Mouse (Mus musculus) cerebellum, adult 8-10 months (tissue): ENCODE measurements around the gene Coro6.

ENCODE experiments used
- DNase-seq: peaks from one replicate; pipeline ENCODE4 v3.0.0; 2022

Coro6 gene

DNA sequence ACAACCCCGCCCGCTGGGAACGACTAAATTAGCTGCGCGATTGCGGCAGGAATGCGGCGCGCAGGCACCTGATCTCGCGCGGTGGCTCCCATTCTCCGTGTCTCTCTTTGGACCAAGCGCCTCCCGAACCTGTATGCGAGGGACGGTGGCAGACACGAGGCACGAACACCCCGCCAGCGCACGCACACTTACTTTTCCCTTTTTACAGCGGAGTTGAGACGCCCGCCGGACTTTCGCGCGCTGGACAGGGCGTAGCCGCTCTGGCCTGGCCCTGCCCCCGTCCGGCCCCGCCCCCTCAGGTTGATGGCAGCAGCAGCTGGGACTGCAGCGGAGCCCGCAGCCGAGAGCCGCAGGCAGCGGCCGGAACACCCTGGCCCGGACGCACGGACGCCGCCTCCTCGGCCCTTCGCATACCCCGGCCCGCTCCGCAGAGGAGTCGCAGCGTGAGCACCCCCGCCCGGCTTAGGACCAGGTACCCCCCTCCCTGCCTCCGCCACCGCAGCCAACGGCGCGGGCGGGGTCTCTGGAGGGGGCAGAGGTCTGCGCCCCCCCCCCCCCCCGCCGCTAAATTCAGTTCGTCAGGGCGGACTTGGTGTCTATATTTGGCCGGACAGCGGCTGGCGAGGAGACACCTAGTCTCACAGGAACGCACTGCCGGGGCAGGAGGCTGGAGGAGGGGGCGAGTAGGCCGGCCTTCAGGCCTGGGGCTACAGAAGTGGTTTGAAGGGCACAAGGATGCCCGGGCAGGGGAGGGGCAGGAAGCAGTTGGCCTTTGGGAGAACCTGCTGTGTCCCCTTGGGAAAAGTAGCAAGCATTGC is at the start of gene Coro6:
Gene Coro6 (plus strand): TSS at position 129 of the 818 bp plus-strand sequence.
- DNase-seq = no peak

DNA sequence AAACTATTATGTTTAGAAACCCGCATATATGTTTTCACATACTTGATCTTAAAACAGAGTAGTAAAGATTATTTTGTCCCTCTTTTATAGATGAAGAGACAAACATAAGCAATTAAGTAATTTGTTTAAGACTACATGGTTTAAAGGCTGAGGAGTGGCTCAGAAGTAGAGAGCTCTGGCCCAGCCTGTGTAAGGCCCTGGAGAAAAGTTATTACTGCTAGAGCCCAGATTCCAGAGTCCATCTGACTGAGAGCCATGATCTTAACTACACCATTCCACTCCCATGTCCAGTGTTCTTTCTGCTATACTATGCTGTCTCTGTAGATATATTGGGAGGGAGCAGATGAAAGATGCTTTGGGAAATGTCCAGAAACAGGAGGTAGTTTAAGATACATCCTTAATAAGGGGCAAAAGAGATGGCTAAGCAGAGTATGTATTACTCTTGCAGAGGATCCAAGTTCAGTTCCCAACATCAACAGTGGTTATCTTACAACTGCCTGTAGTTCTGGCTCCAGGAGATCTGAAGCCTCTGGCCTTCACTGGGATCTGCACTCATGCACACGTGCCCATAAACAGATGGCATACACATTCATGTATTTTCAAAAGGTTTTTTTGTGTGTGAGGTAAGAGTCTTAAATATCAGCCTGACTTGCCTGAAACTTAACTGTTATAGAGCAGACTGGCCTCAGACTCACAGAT is 47.9 kb upstream of the Coro6 start:
- no peak for DNase-seq

DNA sequence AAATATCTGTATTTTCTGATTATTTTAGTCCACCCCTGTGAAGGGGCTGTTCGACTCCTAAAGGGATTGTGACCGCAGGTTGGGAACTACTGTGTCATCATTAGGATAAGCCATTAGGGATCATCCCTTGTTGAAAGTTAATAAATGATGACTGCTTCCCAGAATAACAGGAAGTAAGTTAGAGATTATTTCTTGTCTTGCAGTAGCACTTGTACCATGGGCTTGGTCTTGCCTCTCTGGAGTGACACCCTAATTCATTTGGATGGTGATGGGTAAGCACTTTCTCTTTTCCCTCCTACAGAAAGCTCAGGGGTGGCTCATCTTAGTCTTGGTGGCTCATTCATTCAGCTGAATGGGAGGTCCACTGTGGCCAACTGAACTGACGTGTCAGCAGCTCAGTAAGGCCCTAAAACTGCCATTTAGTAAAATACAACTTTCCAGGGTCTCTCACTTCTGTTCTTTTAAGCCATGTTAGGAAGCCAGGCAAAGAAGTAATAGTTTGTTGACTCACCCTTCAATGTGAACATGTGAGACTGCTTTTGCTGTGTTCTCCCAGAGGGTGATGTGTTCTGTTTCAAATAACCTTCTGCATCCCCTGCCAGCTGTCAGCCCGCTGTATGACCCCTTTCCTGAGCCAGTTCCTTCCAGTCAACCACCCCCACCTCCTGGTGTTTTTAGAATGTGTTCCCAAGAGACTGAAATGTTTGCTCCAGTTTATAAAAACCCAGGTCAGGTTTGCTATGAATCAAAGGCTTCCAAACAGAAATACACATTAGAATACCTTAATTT is 45.8 kb upstream of the Coro6 start:
- DNase-seq = no peak

DNA sequence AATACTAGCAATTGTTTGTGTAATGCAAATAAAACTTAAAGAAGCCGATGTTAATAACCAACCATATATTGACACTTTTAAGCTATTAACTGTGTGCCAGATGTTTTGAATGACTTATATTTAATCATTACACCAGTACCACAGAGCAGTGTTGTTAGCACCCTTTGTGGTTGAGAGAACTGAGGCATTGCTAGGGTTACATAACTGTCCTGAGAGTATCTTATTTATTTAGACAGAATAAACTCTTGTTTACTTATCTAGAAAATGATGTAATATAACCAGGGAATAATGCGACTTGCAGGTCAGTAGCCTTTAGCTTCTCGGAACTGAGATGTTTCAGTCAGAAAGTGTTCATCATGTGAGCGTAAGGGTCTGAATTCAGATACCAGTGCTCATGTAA is 44.2 kb upstream of the Coro6 start:
- DNase-seq = no peak

DNA sequence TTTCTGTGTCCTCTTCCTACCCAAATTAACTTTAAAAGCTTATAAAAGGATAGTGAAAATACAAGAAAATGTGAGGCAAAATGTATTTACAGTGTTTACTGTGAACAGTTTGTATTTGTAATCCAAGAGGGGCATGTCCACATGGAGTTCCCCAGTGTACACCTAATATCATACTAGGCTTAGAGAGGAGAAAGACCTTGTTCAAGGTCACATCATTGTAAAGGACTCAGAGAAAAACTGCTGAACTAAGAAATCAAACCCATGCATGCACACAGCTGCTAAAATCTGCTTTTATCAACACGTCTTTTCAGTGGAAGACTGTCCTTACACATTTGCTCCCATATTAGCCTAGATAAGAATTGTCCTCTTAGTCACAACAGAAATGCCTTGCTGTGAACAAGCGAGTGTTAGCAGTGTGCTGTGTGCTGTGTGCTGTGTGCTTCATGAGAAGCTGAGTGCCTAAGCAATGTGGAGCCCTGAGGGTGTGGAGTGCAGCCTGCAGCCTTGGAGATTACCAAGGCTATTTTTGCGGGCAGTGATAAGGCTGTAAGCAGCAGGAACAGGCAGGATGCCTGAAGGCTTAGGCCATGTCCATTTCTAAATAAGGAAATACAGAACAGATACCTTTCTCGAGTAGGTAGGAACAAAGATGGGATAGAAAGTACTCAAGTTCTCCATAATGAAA is 38.9 kb upstream of the Coro6 start:
- no peak for DNase-seq

DNA sequence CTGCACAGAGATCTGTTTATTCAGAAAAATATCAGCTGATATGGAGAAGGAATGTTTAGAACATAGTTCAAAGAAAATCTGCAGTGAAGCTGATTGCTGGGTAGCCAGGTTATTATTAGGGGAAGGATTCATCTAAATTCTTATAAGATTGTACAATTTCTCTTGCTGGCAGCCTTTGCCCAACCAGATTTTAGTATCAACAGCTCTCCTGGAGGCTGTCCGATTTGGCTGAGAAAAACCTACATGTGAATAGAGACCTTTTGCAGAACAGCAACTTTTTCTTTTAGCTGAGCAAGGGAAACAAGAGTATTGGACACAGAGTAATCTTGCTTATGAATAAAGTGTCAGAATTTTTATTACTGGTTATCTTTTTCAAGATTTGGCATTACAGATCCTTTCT is 33.8 kb upstream of the Coro6 start:
- DNase-seq = no peak

DNA sequence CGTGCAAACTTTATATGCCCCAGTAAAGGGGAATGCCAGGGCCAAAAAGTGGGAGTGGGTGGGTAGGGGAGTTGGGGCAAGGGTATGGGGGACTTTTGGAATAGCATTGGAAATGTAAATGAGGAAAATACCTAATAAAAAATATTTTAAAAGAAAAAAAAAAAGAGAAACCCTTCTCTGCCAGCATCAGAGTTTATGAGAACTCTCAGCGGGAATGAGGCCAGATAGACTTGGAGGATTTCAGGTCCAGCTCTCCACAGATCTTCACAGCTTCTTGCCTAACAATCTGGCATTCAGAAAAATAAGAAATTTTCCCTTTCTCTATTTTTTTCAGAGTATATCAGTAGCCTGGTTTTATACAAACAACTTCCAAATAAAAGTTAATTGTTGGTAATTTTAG is 25.2 kb upstream of the Coro6 start:
- no peak for DNase-seq

DNA sequence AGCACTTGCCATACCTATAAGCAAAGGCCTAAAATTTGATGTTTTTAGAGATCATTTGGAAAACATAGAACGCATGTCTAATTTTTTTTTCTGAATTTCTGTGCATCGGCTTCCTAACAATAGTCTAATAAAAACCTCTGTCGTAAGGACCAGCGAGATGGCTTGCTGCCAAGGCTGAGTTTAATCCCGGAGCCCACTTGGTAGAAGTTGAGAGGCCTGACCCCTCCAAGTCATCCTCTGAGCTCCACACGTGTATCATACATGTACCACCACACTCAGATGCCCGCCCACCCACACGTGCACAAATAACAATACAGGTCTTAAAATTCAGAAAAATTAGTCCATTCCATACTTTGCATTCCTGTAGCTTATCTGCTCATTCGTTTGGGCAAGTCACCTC is 22.1 kb upstream of the Coro6 start:
- DNase-seq = no peak

DNA sequence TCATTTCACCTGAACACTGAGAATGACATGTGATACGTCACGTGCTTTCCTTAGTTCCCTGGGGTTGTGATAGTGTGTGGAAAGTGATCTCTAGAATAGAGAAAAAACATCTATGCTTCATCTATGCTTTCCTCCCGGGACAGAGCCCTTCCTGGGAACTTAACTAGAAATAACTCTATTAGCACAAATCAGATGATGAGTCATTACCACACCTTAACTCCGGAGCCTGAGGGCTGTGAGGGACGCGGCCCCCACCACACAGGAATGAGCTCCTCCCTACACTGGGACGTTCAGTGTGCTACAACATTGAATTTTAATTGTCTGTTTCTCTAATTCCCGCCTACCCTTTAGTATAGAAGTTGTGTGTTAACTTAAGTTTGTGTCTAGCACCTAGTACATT is 21.2 kb upstream of the Coro6 start:
- DNase-seq = no peak

DNA sequence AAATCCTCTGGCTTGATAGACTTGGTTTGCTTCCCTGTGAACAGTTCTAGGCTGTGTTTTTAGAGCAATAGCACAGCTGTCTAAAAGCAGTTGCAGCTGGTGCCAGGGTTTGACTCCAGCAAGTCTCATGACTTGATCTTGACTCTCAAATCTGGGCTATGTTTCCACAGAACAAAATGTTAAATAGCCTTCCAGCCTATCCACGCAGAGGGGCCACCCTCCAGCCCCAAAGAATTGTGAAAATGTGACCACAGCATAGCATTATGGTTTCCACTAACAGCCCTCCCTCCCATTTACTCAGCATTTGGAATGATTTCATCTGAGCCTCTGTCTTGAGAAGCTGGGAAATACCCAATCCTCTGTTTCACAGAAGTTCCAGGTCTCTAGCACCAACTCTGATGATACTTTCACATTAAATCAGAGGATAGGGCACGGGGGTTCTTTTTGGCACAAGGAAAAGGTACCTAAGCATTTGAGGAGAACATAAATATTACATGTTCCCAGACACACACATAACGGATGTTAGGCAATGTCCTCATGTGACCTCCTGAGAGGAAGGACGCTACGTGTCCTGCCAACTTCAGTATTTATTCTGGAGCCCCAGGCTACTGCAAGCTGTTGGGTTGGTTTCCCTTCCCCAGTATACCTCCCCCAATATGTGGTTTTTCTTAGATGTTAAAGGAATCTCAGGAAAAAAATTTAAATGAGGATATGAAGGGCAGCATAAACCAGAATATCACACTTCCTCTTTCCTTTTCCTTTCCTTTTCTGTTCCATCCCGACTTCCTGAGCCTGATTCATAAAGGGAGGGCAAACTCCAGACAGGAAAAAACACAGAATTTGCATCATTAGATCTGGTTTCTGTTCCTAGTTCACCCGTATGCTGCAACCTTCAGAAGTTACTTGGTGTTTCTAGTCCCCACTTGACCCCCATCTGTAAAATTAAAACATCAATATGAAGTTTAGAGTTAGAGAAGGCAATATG is 19.7 kb upstream of the Coro6 start:
- no peak for DNase-seq

DNA sequence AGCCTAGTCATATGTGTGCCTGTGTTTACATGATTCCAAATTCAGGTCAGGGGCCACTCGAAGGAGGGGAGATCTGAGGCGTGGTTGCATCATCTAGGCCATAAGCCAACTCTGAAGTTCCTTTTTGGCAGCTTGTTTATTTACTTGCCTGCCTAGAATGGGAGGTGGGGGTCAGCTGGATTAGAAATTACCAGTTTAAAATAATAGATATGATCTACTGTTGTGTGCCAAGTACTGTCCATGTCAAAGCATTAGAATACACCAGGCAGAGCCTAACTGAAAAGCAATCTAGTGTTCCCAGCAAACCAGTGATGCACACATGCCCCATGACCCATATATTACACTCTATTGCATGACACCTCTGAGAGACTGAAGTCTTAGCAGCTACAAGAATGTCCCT is 17.3 kb upstream of the Coro6 start:
- DNase-seq = no peak

DNA sequence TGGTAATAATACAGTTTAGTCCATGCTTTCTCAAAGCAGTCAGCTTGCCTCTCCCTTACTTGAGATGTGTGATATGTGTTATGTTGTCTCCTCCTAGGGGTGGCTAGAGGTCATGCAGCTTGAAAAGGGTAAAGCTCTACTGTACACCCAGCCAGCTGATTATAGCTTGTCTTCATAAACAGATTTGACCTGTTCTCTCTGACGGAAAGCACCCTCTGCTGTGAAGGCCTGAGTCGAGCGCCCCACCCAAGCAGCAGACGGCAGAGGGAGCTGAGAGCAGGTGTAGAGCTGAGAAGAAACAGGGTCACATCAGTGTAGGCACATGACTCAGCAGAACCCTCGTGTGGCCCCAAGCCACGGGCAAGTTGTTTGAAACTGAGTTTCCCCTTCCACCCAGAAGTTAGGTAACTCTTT is 15.6 kb upstream of the Coro6 start:
- DNase-seq = peak; percentile 47

DNA sequence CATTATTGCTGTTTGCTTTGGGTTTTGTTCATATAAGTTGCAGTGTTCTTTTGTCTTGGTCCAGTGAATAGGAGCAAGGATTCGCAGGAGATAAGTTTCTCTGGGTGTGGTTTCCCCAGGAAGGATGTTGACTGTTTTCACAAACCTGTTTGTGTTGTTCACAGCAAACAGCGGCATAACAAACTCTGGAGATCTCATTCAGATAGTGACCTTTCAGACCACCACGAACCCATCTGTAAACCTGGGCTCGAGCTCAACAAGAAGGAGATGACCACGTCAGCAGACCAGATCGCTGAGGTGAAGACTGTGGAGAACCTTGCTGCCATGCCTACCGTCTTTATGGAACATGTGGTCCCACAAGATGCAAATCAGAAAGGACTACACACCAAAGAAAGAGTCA is 13.0 kb upstream of the Coro6 start:
- DNase-seq = no peak

DNA sequence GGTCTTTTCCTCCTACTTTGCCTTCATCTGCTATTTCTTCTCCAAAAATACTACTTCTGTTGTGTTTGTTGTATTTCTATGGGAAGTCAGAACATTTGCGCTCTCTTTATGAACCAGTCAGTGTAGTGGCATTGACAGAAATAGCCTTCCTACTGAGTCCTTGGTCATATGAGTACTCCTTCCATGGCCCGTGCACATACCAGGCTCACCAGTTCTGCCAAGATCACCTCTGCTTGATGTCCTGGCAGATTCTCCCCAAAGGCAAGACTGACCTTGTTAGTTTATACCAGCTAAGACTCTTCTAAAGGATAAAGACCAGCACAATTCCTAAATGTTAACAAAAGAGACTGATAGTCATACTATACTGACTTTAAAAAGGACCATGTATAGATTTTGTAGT is 10.5 kb upstream of the Coro6 start:
- no peak for DNase-seq

DNA sequence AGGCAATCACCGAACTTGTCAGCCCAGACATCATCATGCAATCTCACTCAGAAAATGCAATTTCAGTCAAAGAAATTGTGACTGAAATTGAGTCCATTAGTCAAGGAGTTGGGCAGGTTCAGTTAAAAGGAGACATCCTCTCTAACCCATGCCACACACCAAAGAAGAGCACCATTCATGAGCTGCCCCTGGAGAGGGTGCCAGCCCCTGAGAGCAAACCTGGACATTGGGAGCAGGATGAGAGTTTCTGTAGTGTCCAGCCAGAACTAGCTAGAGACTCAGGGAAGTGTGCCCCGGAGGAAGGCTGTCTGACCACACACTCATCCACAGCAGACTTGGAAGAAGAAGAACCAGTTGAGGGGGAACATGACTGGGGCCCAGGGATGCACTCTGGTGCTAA is 8.8 kb upstream of the Coro6 start:
- DNase-seq = no peak

DNA sequence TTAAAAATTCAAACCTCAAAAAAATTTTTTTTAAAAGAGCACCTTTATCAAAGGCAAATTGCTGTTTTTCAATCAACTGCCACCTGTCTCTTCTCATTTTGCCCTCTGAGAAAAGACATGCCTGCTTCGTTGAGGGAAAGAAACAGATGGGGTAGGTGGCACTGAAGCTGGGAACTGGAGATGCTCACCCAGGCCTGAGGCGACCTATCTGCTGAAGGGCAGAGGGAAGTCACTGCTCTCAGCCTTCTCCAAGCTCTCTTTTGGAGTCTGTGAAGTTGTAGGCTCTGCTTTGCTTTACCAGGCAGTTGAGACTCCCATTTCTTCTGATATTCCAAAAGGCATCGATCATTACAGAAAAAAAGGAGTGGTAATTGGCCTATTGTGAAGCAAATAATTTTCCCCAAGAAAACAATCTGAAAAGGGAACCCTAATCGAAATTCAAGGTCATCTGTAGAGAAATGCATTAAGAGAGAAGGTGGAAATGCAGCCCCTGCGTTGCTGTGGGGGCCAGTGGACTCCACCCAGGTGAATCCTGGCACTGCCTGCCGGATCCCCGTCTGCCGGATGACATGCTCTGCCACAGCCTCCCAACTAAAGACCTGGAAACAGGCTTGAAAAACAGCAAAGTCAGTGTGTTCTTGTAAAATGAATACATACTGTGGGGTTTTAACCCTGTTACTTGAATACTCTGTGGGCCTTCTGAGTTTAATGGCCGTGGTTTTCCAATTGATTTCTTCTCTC is 6.3 kb upstream of the Coro6 start:
- DNase-seq = no peak

DNA sequence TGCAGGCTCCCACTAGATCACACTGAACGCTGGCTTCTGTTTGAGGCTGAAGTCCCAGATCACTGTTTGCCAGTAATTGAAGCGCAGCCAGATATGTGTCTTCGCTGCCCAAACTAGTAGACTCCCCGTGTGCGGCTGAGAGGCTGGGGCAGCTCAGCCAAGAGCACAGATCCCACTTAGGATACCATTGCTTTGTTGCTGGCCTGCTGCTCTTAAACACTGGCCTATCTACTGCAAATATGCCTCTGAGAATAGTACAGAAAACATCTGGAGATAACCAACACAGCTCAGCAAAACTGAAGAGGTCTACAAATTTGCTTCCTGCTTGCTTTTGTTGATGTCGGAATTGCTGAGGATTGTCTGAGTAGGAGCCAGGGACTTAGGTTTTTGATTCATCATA is 5.3 kb upstream of the Coro6 start:
- no peak for DNase-seq

DNA sequence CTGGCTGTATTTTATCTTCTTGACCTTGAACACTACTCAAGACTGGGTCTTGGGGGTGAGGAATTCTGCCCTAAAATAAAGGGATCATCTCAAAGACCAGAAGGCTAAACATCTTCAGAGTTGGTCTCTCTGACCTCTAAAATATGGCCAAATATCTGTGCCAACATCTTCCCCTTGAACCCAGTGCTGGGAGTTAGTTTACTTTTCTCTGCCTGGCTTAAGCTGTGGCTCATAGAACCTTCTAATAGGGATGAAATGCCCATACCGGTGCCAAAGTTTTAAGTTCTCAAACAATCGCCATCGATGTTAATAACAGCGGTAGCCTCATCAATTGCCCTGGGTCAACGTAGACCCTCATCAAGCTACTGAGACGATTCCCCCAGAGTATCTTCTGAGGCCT is 355 bp upstream of the Coro6 start:
- no peak for DNase-seq

DNA sequence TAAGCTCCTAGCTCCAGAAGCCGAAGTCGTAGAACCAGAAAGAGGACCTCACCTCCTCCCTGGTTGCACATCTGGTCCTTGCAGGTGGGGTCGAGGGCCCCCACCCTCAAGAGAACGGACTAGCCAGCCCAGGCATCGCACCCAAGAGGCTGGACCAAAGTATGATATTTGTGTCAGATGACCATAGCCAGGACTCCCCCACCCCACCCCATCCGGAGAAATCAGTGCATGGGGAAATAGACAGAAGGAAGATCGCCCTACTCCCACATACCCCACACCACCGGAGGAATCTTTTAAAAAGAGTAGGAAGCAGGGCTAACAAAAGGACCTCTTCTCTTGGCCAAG is 862 bp downstream of the Coro6 start:
- DNase-seq = no peak

DNA sequence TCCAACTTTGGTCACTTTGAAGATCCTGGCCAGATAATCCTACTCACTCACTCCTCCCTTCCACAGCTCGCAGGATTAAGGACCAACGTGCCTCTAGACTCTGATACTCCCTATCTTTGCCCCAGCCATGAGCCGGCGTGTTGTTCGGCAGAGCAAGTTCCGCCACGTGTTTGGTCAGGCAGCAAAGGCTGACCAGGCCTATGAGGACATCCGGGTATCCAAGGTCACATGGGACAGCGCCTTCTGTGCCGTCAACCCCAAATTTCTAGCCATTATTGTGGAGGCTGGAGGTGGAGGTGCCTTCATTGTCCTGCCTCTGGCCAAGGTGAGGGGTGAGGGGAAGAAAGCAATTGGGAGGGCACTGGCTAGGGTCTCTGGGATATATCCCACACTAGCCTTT is 1.6 kb downstream of the Coro6 start:
- no peak for DNase-seq

DNA sequence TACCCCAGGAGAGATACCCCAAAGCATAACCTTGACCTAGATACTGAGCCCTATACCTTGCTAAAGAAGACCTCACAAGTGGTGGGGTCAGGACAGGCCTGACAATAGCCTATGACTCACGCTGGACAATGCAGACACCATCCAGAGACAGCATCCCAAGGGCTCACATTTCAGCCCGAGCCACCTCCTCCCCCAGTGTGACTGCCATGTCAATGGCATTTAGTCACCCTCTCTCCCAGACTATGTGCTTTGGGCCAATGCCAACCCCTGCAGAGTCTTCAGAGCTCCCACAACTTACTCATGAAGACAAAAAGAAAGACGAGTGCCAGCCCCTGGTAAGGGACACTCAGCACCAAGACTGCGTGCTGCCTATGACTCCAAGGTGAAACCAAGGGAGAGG is 2.5 kb downstream of the Coro6 start:
- no peak for DNase-seq
